Mouse (Mus musculus) lung, postnatal 0 days (tissue): ENCODE results near the gene Ncln. TPM values are rescaled to one million over a fixed set of nuclear protein-coding genes. Genes with fewer than 3 reads are reported as not detected.

ENCODE experiments used
- ATAC-seq: fragments of 200-750 bp; cut with Nextera tagmentation; 2 replicates; pipeline ENCODE4 v1.8.0; 2017; ENCODE audit warnings: moderate library complexity
- DNase-seq: peaks from one replicate; pipeline ENCODE4 v3.0.0-alpha.2; 2016; ENCODE audit warnings: low spot score
- H3K27ac ChIP-seq: fragments of 300-500 bp; sonication (generic); 2 replicates; pipeline ENCODE4 v1.5.1; 2014; ENCODE audit warnings: antibody characterized with exemption, mild to moderate bottlenecking, low read length, mixed read lengths
- H3K27me3 ChIP-seq: fragments of 300-500 bp; sonication (generic); replicated peaks from 2 replicates; pipeline ENCODE4 v1.6.1; 2014; ENCODE audit warnings: low read length, mixed read lengths; ENCODE audit not compliant: insufficient read depth
- H3K36me3 ChIP-seq: fragments of 300-500 bp; sonication (generic); 2 replicates; pipeline ENCODE4 v1.6.1; 2014; ENCODE audit warnings: low read length, mixed read lengths; ENCODE audit not compliant: insufficient read depth
- H3K4me1 ChIP-seq: fragments of 300-500 bp; sonication (generic); 2 replicates; pipeline ENCODE4 v1.6.1; 2014; ENCODE audit warnings: antibody characterized with exemption, low read depth, low read length, mixed read lengths; ENCODE audit not compliant: insufficient read depth
- H3K4me2 ChIP-seq: fragments of 300-500 bp; sonication (generic); replicated peaks from 2 replicates; pipeline ENCODE4 v1.6.1; 2014; ENCODE audit warnings: low read depth, mild to moderate bottlenecking, low read length, moderate library complexity, mixed read lengths
- H3K4me3 ChIP-seq: fragments of 300-500 bp; sonication (generic); 2 replicates; pipeline ENCODE4 v1.5.1; 2014; ENCODE audit warnings: low read depth, low read length
- H3K9ac ChIP-seq: fragments of 300-500 bp; sonication (generic); replicated peaks from 2 replicates; pipeline ENCODE4 v1.6.1; 2014; ENCODE audit warnings: low read depth, mild to moderate bottlenecking
- H3K9me3 ChIP-seq: fragments of 300-500 bp; sonication (generic); 2 replicates; pipeline ENCODE4 v1.6.1; 2016; ENCODE audit warnings: low read length, mixed read lengths
- CTCF ChIP-seq: IDR thresholded peaks from 2 replicates; pipeline ENCODE4 v1.5.1; 2016; ENCODE audit warnings: antibody characterized with exemption, mild to moderate bottlenecking
- EP300 ChIP-seq: IDR thresholded peaks from 2 replicates; pipeline ENCODE4 v1.6.1; 2016; ENCODE audit warnings: antibody characterized with exemption, mild to moderate bottlenecking, control low read depth
- WGBS: fragments of 180-500 bp; shearing (Covaris S2); extraction: QIAGEN DNeasy Blood & Tissue Kit; methylation state at CpG from one replicate; pipeline ENCODE4 v1.1.7; 2014; 5-methylcytosine and 5-hydroxymethylcytosine counted together
- polyA plus RNA-seq: library from polyadenylated mRNA; unstranded; fragments of >200 nt; fragmentation: Nextera tagmentation; extraction: Ambion mirVana; gene quantifications from 2 replicates; pipeline ENCODE4 v1.2.1, GENCODE M21; 2015

Ncln gene
- polyA plus RNA-seq, 1 experiment from 2014 or later = 46.7 TPM

- peak; percentile 49 for DNase-seq
Observed at GRCm38 (mm10) chr10:81541803-81542202, 45.6 kb upstream of the Ncln start.

DNA sequence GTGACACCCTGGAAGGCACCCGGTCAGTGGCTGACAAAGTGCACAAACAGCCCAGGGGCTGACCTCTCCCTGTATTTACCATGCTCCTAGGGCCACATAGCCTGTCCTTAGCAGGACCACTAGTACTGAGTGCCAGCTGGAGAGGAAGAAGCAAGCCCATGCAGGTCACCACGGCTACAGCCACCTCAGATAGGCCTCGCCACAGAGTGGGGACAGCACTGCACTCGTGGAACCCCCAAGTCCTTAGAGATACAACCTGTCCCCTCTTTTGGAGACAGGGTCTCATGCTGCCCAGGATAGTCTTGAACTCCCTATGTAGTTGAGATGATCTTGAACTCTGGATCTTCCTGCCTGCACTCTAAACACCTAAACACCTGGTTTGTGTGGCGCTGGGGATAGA is 45.2 kb upstream of the Ncln start:
- TF ChIP-seq CTCF = no peak
- TF ChIP-seq EP300 = no peak
- Histone ChIP-seq H3K9ac (0 out of 2 replicates have a peak overlapping the region, but pooled peaks have one; percentile 40), H3K4me3 (no peak overlapping the region), H3K27ac (peak overlapping the region; percentile 64), H3K4me1 (peaks cover 23% of the 10 kb centered on the region; the same call in 1 of the 2 replicates), H3K4me2 (peak overlapping the region; percentile 30), H3K36me3 (no peaks in the 10 kb centered on the region), H3K27me3 (no peaks in the 10 kb centered on the region), H3K9me3 (no peaks in the 10 kb centered on the region)
- ATAC-seq (no peak), DNase-seq (no peak)
- WGBS = 72% methylated on average over 5 of the region's 5 CpGs

More at GRCm38 (mm10) chr10:81541803-81542202, 45.6 kb upstream of the Ncln start:
- Histone ChIP-seq H3K9me3 (no peaks in the 10 kb centered on the region), H3K9ac (peak overlapping the region; percentile 40; the same call in 1 of the 2 replicates), H3K4me1 (peaks cover 23% of the 10 kb centered on the region; the same call in 1 of the 2 replicates), H3K27me3 (no peaks in the 10 kb centered on the region), H3K27ac (peak overlapping the region; percentile 64), H3K4me3 (no peak overlapping the region), H3K36me3 (no peaks in the 10 kb centered on the region), H3K4me2 (peak overlapping the region; percentile 30)
- ATAC-seq = no peak
- TF ChIP-seq CTCF (no peak), EP300 (no peak; the same call in 1 of the 2 replicates)
- 41% methylated on average over 10 of the region's 10 CpGs for WGBS

- Histone ChIP-seq H3K27me3 (no peaks in the 10 kb centered on the region), H3K9ac (no peak overlapping the region), H3K4me3 (no peak overlapping the region), H3K9me3 (no peaks in the 10 kb centered on the region), H3K36me3 (no peaks in the 10 kb centered on the region), H3K4me1 (peaks cover 14% of the 10 kb centered on the region; the same call in 1 of the 2 replicates), H3K4me2 (no peak overlapping the region), H3K27ac (no peak overlapping the region)
- TF ChIP-seq CTCF (no peak), EP300 (no peak)
- ATAC-seq (no peak), DNase-seq (no peak)
- 79% methylated on average over 3 of the region's 3 CpGs for WGBS
Observed at GRCm38 (mm10) chr10:81538321-81539048, 42.3 kb upstream of the Ncln start.

- Histone ChIP-seq H3K4me3 (no peak overlapping the region), H3K9ac (no peak overlapping the region), H3K27ac (no peak overlapping the region), H3K36me3 (no peaks in the 10 kb centered on the region), H3K9me3 (no peaks in the 10 kb centered on the region), H3K4me1 (peaks cover 3% of the 10 kb centered on the region; the same call in 1 of the 2 replicates), H3K4me2 (no peak overlapping the region), H3K27me3 (no peaks in the 10 kb centered on the region)
- ATAC-seq (no peak), DNase-seq (no peak)
- WGBS = 86% methylated on average over 2 of the region's 2 CpGs
- TF ChIP-seq EP300 = no peak
- TF ChIP-seq CTCF = no peak
Observed at GRCm38 (mm10) chr10:81537429-81537828, 41.2 kb upstream of the Ncln start.

DNA sequence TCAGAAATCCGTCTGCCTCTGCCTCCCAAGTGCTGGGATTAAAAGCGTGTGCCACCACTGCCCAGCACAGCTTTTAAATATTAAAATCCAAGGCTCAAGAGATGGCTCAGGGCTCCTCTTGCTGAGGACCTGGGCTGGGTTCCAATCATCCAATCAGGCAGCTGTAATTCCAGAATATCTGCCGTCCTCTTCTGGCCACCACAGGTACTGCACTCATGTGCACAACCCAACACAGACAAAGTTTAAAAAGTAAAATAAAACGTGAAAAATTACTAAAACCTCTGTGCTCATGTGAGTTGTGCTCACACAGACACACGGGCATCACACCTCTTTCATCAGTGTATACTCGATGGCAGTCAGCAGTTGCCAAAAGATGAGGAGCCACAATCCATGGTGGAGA is 40.5 kb upstream of the Ncln start:
- DNase-seq (peak; percentile 38), ATAC-seq (no peak)
- TF ChIP-seq CTCF (peak; percentile 69), EP300 (no peak)
- WGBS = 75% methylated on average over 6 of the region's 6 CpGs
- Histone ChIP-seq H3K4me2 (no peak overlapping the region), H3K36me3 (no peaks in the 10 kb centered on the region), H3K4me1 (no peaks in the 10 kb centered on the region), H3K27me3 (no peaks in the 10 kb centered on the region), H3K4me3 (no peak overlapping the region), H3K9ac (no peak overlapping the region), H3K27ac (no peak overlapping the region), H3K9me3 (no peaks in the 10 kb centered on the region)

DNA sequence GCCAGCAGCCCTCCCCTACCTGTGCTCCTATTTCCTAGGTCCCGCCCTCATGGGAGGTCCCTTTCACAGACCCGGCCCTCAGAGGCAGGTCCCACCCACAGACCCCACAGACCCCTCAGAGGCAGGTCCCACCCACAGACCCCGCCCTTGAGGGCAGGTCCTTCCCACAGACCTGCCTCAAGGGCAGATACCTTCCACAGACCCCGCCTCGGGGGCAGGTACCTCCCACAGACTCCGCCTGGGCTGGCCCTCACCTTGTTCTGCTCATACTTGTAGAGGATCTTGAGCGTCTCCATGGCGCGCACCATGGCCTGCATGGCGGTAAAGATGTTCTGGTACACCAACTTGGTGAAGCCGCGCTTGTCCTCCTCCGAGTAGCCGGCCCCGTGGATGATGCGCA is 38.6 kb upstream of the Ncln start:
- Histone ChIP-seq H3K27me3 (no peaks in the 10 kb centered on the region), H3K27ac (no peak overlapping the region), H3K36me3 (peaks cover 9% of the 10 kb centered on the region; the same call in 1 of the 2 replicates), H3K4me1 (no peaks in the 10 kb centered on the region), H3K9me3 (no peaks in the 10 kb centered on the region), H3K9ac (no peak overlapping the region), H3K4me2 (no peak overlapping the region), H3K4me3 (no peak overlapping the region)
- peak; percentile 58 for ATAC-seq
- TF ChIP-seq EP300 (no peak), CTCF (no peak)
- no peak for DNase-seq
- 54% methylated on average over 15 of the region's 16 CpGs for WGBS
